Mouse (Mus musculus) lung, postnatal 0 days (tissue): ENCODE results near the gene Syce2.

Experiments used
- CTCF ChIP-seq: IDR thresholded peaks from 2 replicates; pipeline ENCODE4 v1.5.1; 2016; ENCODE audit warnings: antibody characterized with exemption, mild to moderate bottlenecking
- EP300 ChIP-seq: IDR thresholded peaks from 2 replicates; pipeline ENCODE4 v1.6.1; 2016; ENCODE audit warnings: antibody characterized with exemption, mild to moderate bottlenecking, control low read depth

DNA sequence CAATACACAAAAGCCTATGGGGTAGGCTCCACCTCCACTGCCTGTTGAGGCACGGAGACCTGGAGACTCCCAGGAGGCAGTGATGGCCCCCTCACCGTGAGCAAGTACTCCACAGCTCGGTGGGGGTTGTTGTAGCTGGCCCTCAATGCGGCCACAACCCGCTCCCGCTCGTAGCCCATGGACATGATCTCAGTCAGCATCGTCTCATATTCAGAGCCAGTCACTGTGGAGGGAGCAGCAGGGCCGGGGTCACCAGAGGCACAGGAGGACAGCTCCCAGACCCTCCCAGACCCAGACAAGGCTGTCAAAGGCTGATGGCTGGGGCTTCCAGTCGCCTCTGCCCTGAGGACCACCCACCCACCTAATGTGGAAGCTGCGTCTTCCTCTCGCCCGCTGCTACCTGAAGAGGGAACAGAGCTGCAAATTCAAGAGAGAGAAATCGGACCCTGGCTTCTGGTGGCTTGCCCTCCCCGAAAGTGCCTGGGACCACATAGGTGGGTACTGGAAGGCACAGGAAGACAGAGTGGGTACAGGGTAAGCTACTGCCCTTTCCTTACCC is 33.9 kb upstream of the Syce2 start:
- TF ChIP-seq CTCF: no peak
- TF ChIP-seq EP300: no peak
